Mouse (Mus musculus) CH12.LX (cell line): Measurements from ENCODE around the gene Ms4a14. TPM values are rescaled to one million over a fixed set of nuclear protein-coding genes. Genes with fewer than 3 reads are reported as not detected.

Experiments used
- DNase-seq: peaks from one replicate; pipeline ENCODE4 v3.0.0-alpha.2; 2013; ENCODE audit errors: extremely low read depth
- H3K27ac ChIP-seq: 2 replicates; pipeline ENCODE4 v1.5.1; 2012; ENCODE audit warnings: low read depth, mild to moderate bottlenecking, control low read depth, moderate library complexity; ENCODE audit not compliant: insufficient read depth
- H3K27me3 ChIP-seq: replicated peaks from 2 replicates; pipeline ENCODE3; 2012; ENCODE audit warnings: inconsistent platforms
- H3K36me3 ChIP-seq, 2 experiments: replicated peaks in 1 of 2; 2 replicates each; pipeline versions ENCODE3 to v1.6.1; 2012; ENCODE audit warnings: inconsistent platforms in 1 of 2, low read length in 1 of 2, mild to moderate bottlenecking in 1 of 2, mixed read lengths in 1 of 2, moderate library complexity in 1 of 2; ENCODE audit not compliant: control insufficient read depth in 1 of 2, insufficient read depth in 1 of 2
- H3K4me1 ChIP-seq, 2 experiments: 2 replicates each; pipeline ENCODE4 v1.6.1; 2012; ENCODE audit warnings: inconsistent platforms in 1 of 2, moderate library complexity in 1 of 2; ENCODE audit not compliant: insufficient read depth in 2 of 2, control insufficient read depth in 1 of 2
- H3K4me2 ChIP-seq: 2 replicates; pipeline ENCODE4 v1.6.1; 2012; ENCODE audit warnings: low read depth, mild to moderate bottlenecking, control low read depth; ENCODE audit not compliant: poor library complexity, insufficient read depth, severe bottlenecking
- H3K4me3 ChIP-seq, 3 experiments: fragments of 150-350 bp in 1 of 3; sonication (generic) in 1 of 3; replicated peaks in 1 of 3; 2 replicates each; pipeline versions ENCODE3 to v1.5.1; 2011 to 2012; ENCODE audit warnings: low read depth in 2 of 3, low read length in 2 of 3, mild to moderate bottlenecking in 2 of 3, moderate library complexity in 2 of 3, control low read depth in 1 of 3, improper control_type of control experiment in 1 of 3, inconsistent platforms in 1 of 3, mixed read lengths in 1 of 3; ENCODE audit not compliant: poor library complexity in 1 of 3
- H3K79me2 ChIP-seq: replicated peaks from 2 replicates; pipeline ENCODE4 v1.6.1; 2012; ENCODE audit warnings: mild to moderate bottlenecking, moderate library complexity; ENCODE audit not compliant: control insufficient read depth, poor library complexity, insufficient read depth, severe bottlenecking; ENCODE audit errors: extremely low read depth
- H3K9ac ChIP-seq: 2 replicates; pipeline ENCODE4 v1.6.1; 2012; ENCODE audit warnings: low read depth, mild to moderate bottlenecking, control low read depth, moderate library complexity; ENCODE audit not compliant: insufficient read depth
- H3K9me3 ChIP-seq: replicated peaks from 2 replicates; pipeline ENCODE3; 2012; ENCODE audit warnings: low read length, inconsistent platforms, mixed read lengths
- BHLHE40 ChIP-seq: IDR thresholded peaks from 2 replicates; pipeline ENCODE4 v1.6.1; 2011; ENCODE audit warnings: mild to moderate bottlenecking, low read depth, low read length, improper control_type of control experiment
- CHD1 ChIP-seq: IDR thresholded peaks from 2 replicates; pipeline ENCODE4 v1.6.1; 2012; ENCODE audit warnings: low read depth, low read length, improper control_type of control experiment, inconsistent platforms
- CHD2 ChIP-seq: IDR thresholded peaks from 2 replicates; pipeline ENCODE4 v1.6.1; 2011; ENCODE audit warnings: low read length, improper control_type of control experiment
- CTCF ChIP-seq, 2 experiments: IDR thresholded peaks in 1 of 2; conservative IDR thresholded peaks in 1 of 2; 2 replicates each; pipeline ENCODE4 v1.5.1; 2011 to 2012; ENCODE audit warnings: low read depth in 2 of 2, low read length in 2 of 2, improper control_type of control experiment in 1 of 2, inconsistent platforms in 1 of 2, mild to moderate bottlenecking in 1 of 2, moderate library complexity in 1 of 2
- E2F4 ChIP-seq: IDR thresholded peaks from 2 replicates; pipeline ENCODE4 v1.6.1; 2011; ENCODE audit warnings: low read depth, low read length, improper control_type of control experiment; ENCODE audit not compliant: insufficient replicate concordance
- ELF1 ChIP-seq: IDR thresholded peaks from 2 replicates; pipeline ENCODE4 v1.6.1; 2014; ENCODE audit warnings: low read depth, mild to moderate bottlenecking, inconsistent platforms, low read length, improper control_type of control experiment
- EP300 ChIP-seq: IDR thresholded peaks from 2 replicates; pipeline ENCODE4 v1.6.1; 2011; ENCODE audit warnings: low read length, improper control_type of control experiment
- ETS1 ChIP-seq: conservative IDR thresholded peaks from 2 replicates; pipeline ENCODE4 v1.6.1; 2012; ENCODE audit warnings: low read depth, mild to moderate bottlenecking, inconsistent platforms, low read length, improper control_type of control experiment, moderate library complexity
- GABPA ChIP-seq: IDR thresholded peaks from 2 replicates; pipeline ENCODE4 v1.6.1; 2012; ENCODE audit warnings: low read depth, low read length, improper control_type of control experiment, inconsistent platforms; ENCODE audit not compliant: insufficient replicate concordance
- HCFC1 ChIP-seq: IDR thresholded peaks from 2 replicates; pipeline ENCODE4 v1.6.1; 2012; ENCODE audit warnings: low read depth, mild to moderate bottlenecking, inconsistent platforms, low read length, improper control_type of control experiment
- IRF4 ChIP-seq: IDR thresholded peaks from 2 replicates; pipeline ENCODE4 v1.6.1; 2014; ENCODE audit warnings: low read depth, mild to moderate bottlenecking, inconsistent platforms, low read length, improper control_type of control experiment
- JUN ChIP-seq: IDR thresholded peaks from 2 replicates; pipeline ENCODE4 v1.6.1; 2011; ENCODE audit warnings: low read depth, mild to moderate bottlenecking, low read length, improper control_type of control experiment, moderate library complexity; ENCODE audit not compliant: insufficient read depth
- JUND ChIP-seq: conservative IDR thresholded peaks from 2 replicates; pipeline ENCODE4 v1.6.1; 2011; ENCODE audit warnings: low read depth, low read length, improper control_type of control experiment
- KAT2A ChIP-seq: IDR thresholded peaks from 2 replicates; pipeline ENCODE4 v1.6.1; 2012; ENCODE audit warnings: low read length, improper control_type of control experiment, inconsistent platforms; ENCODE audit not compliant: insufficient replicate concordance
- MAFK ChIP-seq: IDR thresholded peaks from 2 replicates; pipeline ENCODE4 v1.6.1; 2011; ENCODE audit warnings: low read length, improper control_type of control experiment; ENCODE audit not compliant: insufficient replicate concordance
- MAX ChIP-seq: IDR thresholded peaks from 2 replicates; pipeline ENCODE4 v1.6.1; 2011; ENCODE audit warnings: low read length, improper control_type of control experiment
- MAZ ChIP-seq: IDR thresholded peaks from 2 replicates; pipeline ENCODE4 v1.6.1; 2012; ENCODE audit warnings: low read depth, mild to moderate bottlenecking, inconsistent platforms, low read length, improper control_type of control experiment, moderate library complexity
- MEF2A ChIP-seq: IDR thresholded peaks from 2 replicates; pipeline ENCODE4 v1.6.1; 2014; ENCODE audit warnings: low read depth, mild to moderate bottlenecking, inconsistent platforms, low read length, improper control_type of control experiment, borderline replicate concordance
- MXI1 ChIP-seq: IDR thresholded peaks from 2 replicates; pipeline ENCODE4 v1.6.1; 2011; ENCODE audit warnings: mild to moderate bottlenecking, low read depth, low read length, improper control_type of control experiment
- MYC ChIP-seq: IDR thresholded peaks from 2 replicates; pipeline ENCODE4 v1.6.1; 2011; ENCODE audit warnings: low read depth, mild to moderate bottlenecking, improper control_type of control experiment, low read length
- NRF1 ChIP-seq: IDR thresholded peaks from 2 replicates; pipeline ENCODE4 v1.6.1; 2014; ENCODE audit warnings: low read depth, mild to moderate bottlenecking, inconsistent platforms, low read length, improper control_type of control experiment, moderate library complexity
- PAX5 ChIP-seq: IDR thresholded peaks from 2 replicates; pipeline ENCODE4 v1.6.1; 2012; ENCODE audit warnings: low read length, inconsistent platforms, mixed read lengths
- POLR2A ChIP-seq: IDR thresholded peaks from 2 replicates; pipeline ENCODE4 v1.6.1; 2011; ENCODE audit warnings: low read depth, mild to moderate bottlenecking, improper control_type of control experiment, low read length
- POLR2AphosphoS2 ChIP-seq: IDR thresholded peaks from 2 replicates; pipeline ENCODE4 v1.6.1; 2011; ENCODE audit warnings: low read depth, low read length, improper control_type of control experiment
- RAD21 ChIP-seq: IDR thresholded peaks from 2 replicates; pipeline ENCODE4 v1.6.1; 2011; ENCODE audit warnings: low read depth, mild to moderate bottlenecking, low read length, improper control_type of control experiment, moderate library complexity
- RCOR1 ChIP-seq: conservative IDR thresholded peaks from 2 replicates; pipeline ENCODE4 v1.6.1; 2012; ENCODE audit warnings: low read depth, mild to moderate bottlenecking, inconsistent platforms, low read length, improper control_type of control experiment
- SMC3 ChIP-seq: IDR thresholded peaks from 2 replicates; pipeline ENCODE4 v1.6.1; 2011; ENCODE audit warnings: low read depth, low read length, improper control_type of control experiment
- TBP ChIP-seq: conservative IDR thresholded peaks from 2 replicates; pipeline ENCODE4 v1.6.1; 2011; ENCODE audit warnings: low read depth, low read length, improper control_type of control experiment
- UBTF ChIP-seq: IDR thresholded peaks from 2 replicates; pipeline ENCODE4 v1.6.1; 2012; ENCODE audit warnings: low read depth, mild to moderate bottlenecking, inconsistent platforms, low read length, improper control_type of control experiment, moderate library complexity
- USF2 ChIP-seq: conservative IDR thresholded peaks from 2 replicates; pipeline ENCODE4 v1.6.1; 2011; ENCODE audit warnings: low read depth, low read length, improper control_type of control experiment
- ZC3H11A ChIP-seq: IDR thresholded peaks from 2 replicates; pipeline ENCODE4 v1.6.1; 2012; ENCODE audit warnings: low read depth, mild to moderate bottlenecking, inconsistent platforms, low read length, improper control_type of control experiment
- ZKSCAN1 ChIP-seq: IDR thresholded peaks from 2 replicates; pipeline ENCODE4 v1.6.1; 2012; ENCODE audit warnings: low read depth, inconsistent platforms, low read length, improper control_type of control experiment, borderline replicate concordance
- ZNF384 ChIP-seq: IDR thresholded peaks from 2 replicates; pipeline ENCODE4 v1.6.1; 2012; ENCODE audit warnings: low read depth, low read length, improper control_type of control experiment, inconsistent platforms
- dilution Hi-C: fragments of 300-500 bp; cut with MboI; formaldehyde crosslinking; loops from 2 replicates; pipeline ENCODE4 v1.14.3; 2020; ENCODE audit warnings: low sequenced_read_pairs; ENCODE audit not compliant: extremely low pct_unique_long_range_greater_than_20kb, extremely low pct_ligation_motif_present
- in situ Hi-C: fragments of 300-500 bp; cut with MboI; formaldehyde crosslinking; loops from 3 replicates; pipeline ENCODE4 v1.14.3; 2019; ENCODE audit warnings: low sequenced_read_pairs, low pct_ligation_motif_present, low pct_unique_long_range_greater_than_20kb, mixed read lengths
- polyA plus RNA-seq: library from polyadenylated mRNA; unstranded; fragments of >175 nt; gene quantifications from 2 replicates; pipeline ENCODE4 v1.2.1, GENCODE M21; 2012; ENCODE audit warnings: low read depth; ENCODE audit not compliant: insufficient read length
- total RNA-seq, 2 experiments: library from RNA; depleted of rRNA; stranded (reverse); fragments of 300-350 nt in 1 of 2; fragments of >200 nt in 1 of 2; gene quantifications; 2 replicates each; pipeline ENCODE4 v1.2.3; 2012 to 2014

The Ms4a14 gene
- total and polyA plus RNA-seq, 3 experiments = 0.17 TPM; not detected in 2

- H3K36me3 ChIP-seq = no peaks in the 10 kb centered on the region
- dilution Hi-C loops = no loop called here
- no peak overlapping the region for H3K4me2 ChIP-seq
- no peaks in the 10 kb centered on the region for H3K9me3 ChIP-seq
- no peak overlapping the region for H3K9ac ChIP-seq
- no peak overlapping the region for H3K27ac ChIP-seq
- H3K4me3 ChIP-seq = no peak overlapping the region
- TF ChIP-seq NRF1 (no peak), USF2 (no peak), IRF4 (no peak), CTCF (conservative IDR thresholded peaks at IDR 0.05 in 1 of 2, IDR thresholded peaks at IDR 0.05 in 1 of 2; ENCODE audit: low read depth in 2 of 2, low read length in 2 of 2) (no peak), MEF2A (no peak), ZNF384 (no peak), MXI1 (no peak), JUN (no peak)
- H3K4me1 ChIP-seq = peaks cover 0 to 24% of the 10 kb centered on the region in 2 experiments; a peak in 2 of 4 replicates
- in situ Hi-C loops = loop anchor here (10.0 to 25.0 kb wide), 2 partner anchors 158 to 281 kb away; no protein-coding TSS in a partner anchor
- H3K27me3 ChIP-seq = no peaks in the 10 kb centered on the region
- no peak for DNase-seq
- no peaks in the 10 kb centered on the region for H3K79me2 ChIP-seq
These were observed 28.9 kb upstream of the Ms4a14 start for GRCm38 (mm10) chr19:11343147-11343546.

DNA sequence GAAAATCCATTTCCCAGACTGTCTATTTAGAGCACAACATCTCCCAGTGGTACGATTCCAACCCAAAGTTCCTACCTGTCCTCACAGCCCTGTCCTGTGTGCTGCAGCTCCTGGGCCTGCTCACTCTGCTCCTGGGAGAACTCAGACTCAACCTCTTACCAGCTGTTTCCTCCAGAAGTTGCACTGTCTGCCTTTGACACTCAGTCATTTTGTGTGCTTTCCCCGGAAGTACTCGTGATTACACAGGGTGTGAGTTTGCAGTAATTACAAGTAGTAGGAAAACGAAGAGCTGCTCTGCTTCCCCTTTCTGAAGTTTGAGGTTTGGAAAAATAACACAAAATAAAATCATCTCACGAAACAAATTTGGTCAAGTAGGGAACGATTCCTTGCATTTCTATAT lies 21.7 kb upstream of the Ms4a14 start, which contains the start of gene Ms4a7:
Gene Ms4a7, minus strand, starts transcription at position 215 of the 400 bp plus-strand sequence.
- Histone ChIP-seq H3K27ac (no peak within 1 kb of the TSS), H3K27me3 (no peaks in the 10 kb centered on the region), H3K4me2 (0 out of 2 replicates have a peak within 1 kb of the TSS, but pooled peaks have one; percentile 10), H3K79me2 (no peaks in the 10 kb centered on the region), H3K9ac (no peak within 1 kb of the TSS), H3K4me3 (no peak within 1 kb of the TSS), H3K4me1 (peaks cover 2 to 29% of the 10 kb centered on the region in 2 experiments; a peak in 3 of 4 replicates), H3K9me3 (no peaks in the 10 kb centered on the region), H3K36me3 (no peaks in the 10 kb centered on the region)
- DNase-seq = peak; percentile 53
- in situ Hi-C loops (loop anchor here (25.0 kb wide), 1 partner anchor 274 kb away; no protein-coding TSS in a partner anchor), dilution Hi-C loops (no loop called here)
- TF ChIP-seq BHLHE40 (peak; percentile 66), EP300 (peak; percentile 42), MAZ (no peak), MAX (0 out of 2 replicates have a peak, but pooled peaks have one; percentile 13), JUND (no peak), TBP (no peak), POLR2AphosphoS2 (no peak), ETS1 (peak; percentile 83), ELF1 (peak; percentile 66; the same call in 1 of the 2 replicates), CHD2 (no peak), MYC (no peak), E2F4 (no peak), KAT2A (no peak), POLR2A (no peak), ZKSCAN1 (no peak), UBTF (no peak), CHD1 (no peak), PAX5 (no peak), IRF4 (0 out of 2 replicates have a peak, but pooled peaks have one; percentile 7), MAFK (no peak), MXI1 (no peak), SMC3 (no peak), GABPA (no peak), CTCF (conservative IDR thresholded peaks at IDR 0.05 in 1 of 2, IDR thresholded peaks at IDR 0.05 in 1 of 2; ENCODE audit: low read depth in 2 of 2, low read length in 2 of 2) (no peak), HCFC1 (no peak), RCOR1 (no peak), JUN (no peak), RAD21 (no peak), ZC3H11A (no peak)
